Mouse (Mus musculus): ENCODE measurements around the gene Kcng4.

Gene Kcng4

GRCm38 (mm10) chr8:119642960-119643359 is 7.5 kb upstream of the Kcng4 start:
- in situ Hi-C loops (cut with MboI; ENCODE audit: low sequenced_read_pairs) = no loop called here

GRCm38 (mm10) chr8:119641058-119641457 is 5.6 kb upstream of the Kcng4 start:
- in situ Hi-C loops (cut with MboI; ENCODE audit: low sequenced_read_pairs) = no loop called here

GRCm38 (mm10) chr8:119639798-119640197 is 4.3 kb upstream of the Kcng4 start:
- in situ Hi-C loops (cut with MboI; ENCODE audit: low sequenced_read_pairs) = no loop called here

DNA sequence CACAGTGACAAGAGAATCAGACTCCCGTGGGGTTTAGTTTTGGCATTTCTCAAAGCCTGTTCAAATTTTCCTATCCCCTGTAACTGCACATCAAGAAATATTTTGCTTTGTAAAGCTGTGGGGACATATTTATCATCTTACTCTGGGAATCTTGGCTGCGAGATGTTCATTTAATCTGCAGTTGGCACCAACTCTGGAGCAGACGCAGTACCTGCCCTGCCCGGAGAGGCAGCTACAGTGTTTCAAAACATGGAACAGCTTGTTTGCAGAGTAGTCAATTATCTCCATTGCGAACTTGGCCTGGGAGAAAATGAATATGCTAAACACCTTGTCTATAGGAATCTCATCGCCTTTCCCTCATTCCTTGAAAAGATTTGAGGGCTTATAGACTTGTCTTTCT is 2.8 kb upstream of the Kcng4 start:
- in situ Hi-C loops (cut with MboI; ENCODE audit: low sequenced_read_pairs) = no loop called here

GRCm38 (mm10) chr8:119637381-119637780 is 1.9 kb upstream of the Kcng4 start:
- in situ Hi-C loops (cut with MboI; ENCODE audit: low sequenced_read_pairs) = no loop called here

DNA sequence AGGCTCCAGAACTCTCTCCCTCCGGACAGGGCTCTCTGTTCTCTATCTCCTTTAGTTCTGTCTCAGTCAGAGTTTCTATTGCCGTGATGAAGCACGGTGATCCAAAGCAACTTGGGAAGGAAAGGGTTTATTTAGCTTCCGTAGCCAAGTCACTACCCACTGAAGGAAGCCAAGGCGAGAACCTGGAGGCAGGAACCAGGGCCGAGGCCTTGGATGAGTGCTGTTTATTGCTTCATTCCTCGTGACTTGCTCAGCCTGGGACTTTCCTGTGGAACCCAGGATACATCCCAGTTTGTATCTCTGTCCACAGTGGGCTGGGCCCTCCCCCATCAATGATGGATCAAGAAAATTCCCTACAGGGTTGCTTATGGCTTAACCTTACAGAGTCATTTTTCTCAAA is 1.3 kb upstream of the Kcng4 start:
- in situ Hi-C loops (cut with MboI; ENCODE audit: low sequenced_read_pairs) = no loop called here

DNA sequence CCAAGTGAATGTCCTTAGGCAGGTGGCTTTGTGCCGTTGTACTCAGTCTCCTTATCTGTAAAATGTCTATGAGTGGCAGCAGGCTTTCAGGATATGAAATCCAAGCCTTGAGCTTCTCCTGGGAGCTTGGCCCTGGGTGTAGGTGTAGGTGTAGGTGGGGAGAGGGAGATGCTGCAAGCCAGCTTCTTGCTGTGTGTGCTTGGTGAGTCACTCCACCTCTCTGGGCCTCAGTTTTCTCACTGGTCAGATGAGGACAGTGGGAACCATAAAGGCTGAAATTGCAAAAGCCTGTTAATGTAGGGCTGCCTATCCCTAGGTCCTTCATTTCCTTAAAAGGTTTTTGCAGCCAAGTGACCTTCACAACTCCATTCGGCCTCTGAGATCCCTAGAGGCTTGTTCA is 478 bp upstream of the Kcng4 start:
- in situ Hi-C loops (cut with MboI; ENCODE audit: low sequenced_read_pairs) = no loop called here

- in situ Hi-C loops (cut with MboI; ENCODE audit: low sequenced_read_pairs) = no loop called here
Observed at GRCm38 (mm10) chr8:119634616-119635336, 704 bp downstream of the Kcng4 start.

GRCm38 (mm10) chr8:119632909-119633308 is 2.6 kb downstream of the Kcng4 start:
- in situ Hi-C loops (cut with MboI; ENCODE audit: low sequenced_read_pairs) = no loop called here

GRCm38 (mm10) chr8:119632246-119632645 is 3.2 kb downstream of the Kcng4 start:
- in situ Hi-C loops (cut with MboI; ENCODE audit: low sequenced_read_pairs) = no loop called here

GRCm38 (mm10) chr8:119630841-119631240 is 4.6 kb downstream of the Kcng4 start:
- in situ Hi-C loops (cut with MboI; ENCODE audit: low sequenced_read_pairs) = no loop called here

DNA sequence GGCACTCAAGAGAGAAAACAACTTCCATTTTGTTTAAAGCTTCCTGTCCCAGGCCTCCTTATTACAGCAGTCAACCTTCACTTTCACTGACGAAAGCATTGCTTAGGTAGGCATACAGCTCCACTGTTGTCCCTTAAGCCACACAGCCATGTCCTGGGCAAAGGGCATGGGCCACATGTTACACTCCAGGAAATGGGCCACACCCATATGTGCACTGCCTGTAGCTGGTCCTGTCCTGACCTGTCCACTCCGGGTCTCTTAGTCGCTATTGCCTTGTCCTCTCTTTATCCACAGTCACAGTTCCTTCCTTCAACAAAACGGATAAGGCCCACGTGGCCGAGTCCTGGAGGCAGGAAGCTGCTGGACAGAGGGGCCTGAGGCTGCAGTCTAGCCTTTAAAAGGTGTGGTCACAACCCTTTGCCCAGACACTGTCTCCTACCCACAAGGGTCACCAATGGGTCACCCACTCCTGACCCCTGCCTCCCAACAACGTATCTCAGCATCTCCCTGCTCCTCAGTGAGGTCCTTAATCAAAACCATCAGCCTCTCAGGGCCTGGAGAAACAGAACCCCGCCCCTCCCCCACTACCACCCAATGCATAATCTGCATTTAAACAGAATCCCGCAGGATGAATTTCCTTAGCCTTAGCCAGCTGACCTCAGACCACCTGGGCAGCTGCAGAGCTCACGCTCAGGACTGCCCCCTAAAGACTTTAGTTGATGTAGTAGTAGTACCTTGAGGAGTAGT is 7.7 kb downstream of the Kcng4 start:
- in situ Hi-C loops (cut with MboI; ENCODE audit: low sequenced_read_pairs) = no loop called here

GRCm38 (mm10) chr8:119627199-119627598 is 8.3 kb downstream of the Kcng4 start:
- in situ Hi-C loops (cut with MboI; ENCODE audit: low sequenced_read_pairs) = no loop called here

DNA sequence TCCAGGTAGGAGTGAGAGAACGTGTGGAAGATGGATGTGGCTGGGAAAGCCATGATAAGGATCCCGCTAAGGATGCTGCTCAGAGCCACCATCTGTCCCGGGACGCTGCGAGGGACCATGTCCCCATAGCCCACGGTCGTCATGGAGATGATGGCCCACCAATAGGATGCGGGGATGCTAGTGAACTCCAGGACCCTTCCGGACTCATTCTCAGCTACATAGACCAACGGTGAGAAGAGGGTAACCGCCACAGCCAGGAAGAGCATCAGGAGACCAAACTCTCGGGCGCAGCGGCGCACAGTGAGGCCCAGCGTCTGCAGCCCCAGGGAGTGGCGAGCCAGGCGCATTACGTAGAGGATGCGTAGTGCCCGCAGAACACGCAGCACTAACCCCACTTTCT is 9.7 kb downstream of the Kcng4 start:
- in situ Hi-C loops (cut with MboI; ENCODE audit: low sequenced_read_pairs) = no loop called here

- in situ Hi-C loops (cut with MboI; ENCODE audit: low sequenced_read_pairs) = no loop called here
Observed at GRCm38 (mm10) chr8:119624916-119625315, 10.6 kb downstream of the Kcng4 start.

DNA sequence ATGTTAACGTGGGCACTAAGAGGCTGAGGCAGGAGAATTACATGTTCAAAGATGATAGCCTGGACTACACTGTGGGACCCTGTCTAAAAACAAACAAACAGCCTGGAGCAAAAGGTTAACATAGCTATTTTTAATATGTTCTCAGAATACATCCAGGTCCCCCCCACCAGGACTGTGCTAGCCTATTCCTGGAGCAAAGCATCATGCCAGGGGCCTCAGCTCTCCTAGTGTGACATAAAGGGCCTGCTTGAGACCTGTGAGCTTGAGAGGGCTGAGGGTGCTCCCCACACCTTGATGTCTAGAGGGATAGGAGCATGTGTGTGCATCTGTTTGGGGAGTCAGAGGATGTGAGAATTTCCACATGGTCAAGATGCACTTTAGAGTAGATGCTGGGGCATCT is 11.7 kb downstream of the Kcng4 start:
- in situ Hi-C loops (cut with MboI; ENCODE audit: low sequenced_read_pairs) = no loop called here

DNA sequence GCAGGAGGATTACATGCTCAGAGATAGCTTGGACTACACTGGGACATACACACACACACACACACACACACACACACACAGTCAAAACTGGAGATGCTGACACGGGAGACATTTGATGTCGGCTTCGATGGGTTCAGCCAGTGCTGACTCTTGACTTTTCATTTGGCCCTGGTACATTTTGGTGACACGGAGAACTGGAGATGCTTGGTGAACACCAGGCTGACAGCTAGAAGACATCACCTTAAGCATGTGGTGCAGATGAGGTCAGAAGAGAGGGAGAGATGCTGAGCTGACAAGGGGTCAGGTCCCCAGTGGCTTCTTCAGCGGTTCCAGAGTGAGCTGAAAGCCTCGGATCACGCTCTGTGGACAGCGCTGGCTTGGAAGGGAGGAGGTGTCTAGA is 12.4 kb downstream of the Kcng4 start:
- in situ Hi-C loops (cut with MboI; ENCODE audit: low sequenced_read_pairs) = no loop called here

DNA sequence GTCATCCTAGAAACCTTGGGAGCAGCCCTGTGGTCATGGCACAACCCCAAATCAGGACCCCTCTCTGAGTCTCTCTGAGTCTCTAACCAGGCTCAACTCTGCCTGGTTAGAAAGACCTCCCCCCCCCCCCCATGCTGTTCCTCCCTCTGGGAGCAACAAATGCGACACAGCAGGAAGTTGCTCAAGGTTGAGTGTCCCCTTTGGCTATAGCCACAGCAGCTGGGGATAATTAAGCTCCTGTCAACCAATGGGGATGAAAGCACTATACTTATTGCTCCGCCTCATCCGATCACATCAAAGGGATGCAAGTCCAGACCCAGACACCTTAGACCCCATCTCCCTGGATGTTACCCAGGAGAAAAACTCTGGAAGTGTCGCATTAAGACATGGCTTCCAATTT is 12.9 kb downstream of the Kcng4 start:
- in situ Hi-C loops (cut with MboI; ENCODE audit: low sequenced_read_pairs) = no loop called here

DNA sequence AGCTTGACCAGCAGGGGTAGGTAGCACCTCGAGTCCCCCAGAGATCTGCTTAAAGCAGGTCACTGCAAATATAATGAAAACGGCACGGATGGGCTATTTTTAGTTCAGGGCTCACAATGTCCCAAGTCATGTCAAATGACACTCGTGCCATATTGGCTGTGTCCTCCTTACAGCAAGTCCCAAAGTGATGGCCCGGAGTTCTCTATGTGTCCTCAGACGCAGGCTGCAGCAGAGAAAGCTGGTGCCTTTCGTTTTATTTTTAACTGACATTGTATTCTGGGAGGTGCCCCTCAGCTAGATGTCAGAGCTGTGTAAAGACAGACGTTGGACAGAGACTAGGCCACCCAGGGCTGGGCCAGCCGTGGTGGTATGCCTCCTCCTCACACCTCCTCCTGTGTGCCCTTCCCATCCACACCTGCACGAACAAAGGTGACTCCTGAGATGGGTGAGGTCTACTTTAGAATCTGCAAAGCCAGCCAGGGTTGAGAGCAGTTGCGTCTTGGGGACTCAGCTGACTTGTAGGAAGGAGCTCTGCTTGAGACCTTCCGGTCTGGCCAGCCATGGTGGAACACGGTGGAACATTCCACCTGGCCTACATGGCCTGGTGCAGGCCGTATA is 14.5 kb downstream of the Kcng4 start:
- in situ Hi-C loops (cut with MboI; ENCODE audit: low sequenced_read_pairs) = no loop called here

GRCm38 (mm10) chr8:119620116-119620840 is 15.2 kb downstream of the Kcng4 start:
- in situ Hi-C loops (cut with MboI; ENCODE audit: low sequenced_read_pairs) = no loop called here

DNA sequence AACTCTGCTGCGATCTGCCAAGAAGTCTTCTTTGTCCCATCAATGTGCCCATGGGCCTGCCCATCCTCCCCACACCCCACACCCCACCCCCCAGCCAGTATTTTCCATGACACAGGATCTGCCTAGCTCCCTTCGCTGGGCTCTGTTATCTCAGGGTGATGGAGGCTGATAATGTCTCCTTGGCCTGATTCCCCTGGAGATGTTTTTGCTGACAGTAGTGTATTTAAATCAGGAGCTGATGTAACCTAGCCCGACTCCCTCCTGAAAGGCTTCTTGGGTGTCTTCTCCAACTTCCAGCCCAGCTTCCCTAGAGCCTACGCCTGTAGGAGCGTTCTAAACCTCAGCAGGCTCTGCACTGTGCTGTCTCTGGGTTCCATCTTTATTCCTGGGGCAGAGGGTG is 16.6 kb downstream of the Kcng4 start:
- in situ Hi-C loops (cut with MboI; ENCODE audit: low sequenced_read_pairs) = no loop called here
